20 mouse cellular contexts compared by ENCODE assay signal in genomic region chr15:89559202-89559731, GRCm38 (mm10). TPM values are rescaled to one million over a fixed set of nuclear protein-coding genes. Genes with fewer than 3 reads are reported as not detected.
DNase-seq lines count a peak whose midpoint lies in the region; ATAC-seq and TF ChIP-seq lines count a peak whose summit lies in the region.
"Had no signal": no experiment of that assay in that cellular context is flagged by ENCODE, and none has a peak within 500 bp of the region (broad histone marks: within the 10 kb centered on the region; RNA-seq: fewer than 3 reads in every experiment).

No protein-coding gene starts in this region.

- no peak overlapping the region for H3K4me3 ChIP-seq in hindbrain, embryonic 16.5 days (ENCODE audit: low read length)
- no peak overlapping the region for H3K4me3 ChIP-seq in hindbrain, embryonic 11.5 days (ENCODE audit: low read depth, low read length)
- H3K4me3 ChIP-seq in midbrain, embryonic 13.5 days (replicated peaks): no peak overlapping the region
- no peak overlapping the region for H3K4me3 ChIP-seq in midbrain, embryonic 16.5 days (ENCODE audit: low read depth, low read length)
- H3K4me3 ChIP-seq in stomach, postnatal 0 days (ENCODE audit: low read depth, low read length): no peak overlapping the region
- H3K4me3 ChIP-seq: erythroblast, embryonic 14.5 days; liver, embryonic 12.5 days; lung, embryonic 15.5 days had no signal

- no peak overlapping the region for H3K4me2 ChIP-seq in hindbrain, embryonic 16.5 days (ENCODE audit: low read length)
- no peak overlapping the region for H3K4me2 ChIP-seq in hindbrain, embryonic 11.5 days (replicated peaks; ENCODE audit: low read depth, low read length)
- H3K4me2 ChIP-seq in midbrain, embryonic 13.5 days (replicated peaks): no peak overlapping the region
- H3K4me2 ChIP-seq in midbrain, embryonic 16.5 days (ENCODE audit: low read length): no peak overlapping the region
- no peak overlapping the region for H3K4me2 ChIP-seq in stomach, postnatal 0 days (replicated peaks; ENCODE audit: low read depth)

- no peak for TF ChIP-seq CTCF in stomach, postnatal 0 days (IDR thresholded peaks at IDR 0.05; ENCODE audit: low read depth)

- peaks cover 8% of the 10 kb centered on the region for H3K27me3 ChIP-seq in hindbrain, embryonic 16.5 days (replicated peaks; ENCODE audit: control insufficient read depth, insufficient read depth, low read length)
- H3K27me3 ChIP-seq in hindbrain, embryonic 11.5 days (ENCODE audit: control insufficient read depth, insufficient read depth, low read length): peaks cover 34% of the 10 kb centered on the region
- H3K27me3 ChIP-seq in midbrain, embryonic 13.5 days: peaks cover 46% of the 10 kb centered on the region
- peaks cover 4% of the 10 kb centered on the region for H3K27me3 ChIP-seq in midbrain, embryonic 16.5 days (ENCODE audit: control insufficient read depth, insufficient read depth, low read depth, low read length)
- no peaks in the 10 kb centered on the region for H3K27me3 ChIP-seq in stomach, postnatal 0 days (ENCODE audit: control insufficient read depth, insufficient read depth, low read length)

- no peak for TF ChIP-seq EP300 in stomach, postnatal 0 days (optimal IDR thresholded peaks at IDR 0.05)

- no peaks in the 10 kb centered on the region for H3K36me3 ChIP-seq in hindbrain, embryonic 16.5 days (ENCODE audit: control insufficient read depth, insufficient read depth, low read length)
- no peaks in the 10 kb centered on the region for H3K36me3 ChIP-seq in hindbrain, embryonic 11.5 days (ENCODE audit: control insufficient read depth, insufficient read depth, low read length)
- H3K36me3 ChIP-seq in midbrain, embryonic 13.5 days: peaks cover 2% of the 10 kb centered on the region; the same call in 1 of the 2 replicates
- H3K36me3 ChIP-seq in midbrain, embryonic 16.5 days (ENCODE audit: control insufficient read depth, insufficient read depth, low read length): no peaks in the 10 kb centered on the region
- H3K36me3 ChIP-seq in stomach, postnatal 0 days (ENCODE audit: control insufficient read depth, insufficient read depth, low read length): no peaks in the 10 kb centered on the region
- H3K36me3 ChIP-seq: lung, embryonic 15.5 days had no signal

- peak; percentile 60 for DNase-seq in cerebellum, adult 9-11 months
- DNase-seq in cerebellum, adult 11 months: no peak
- no peak for DNase-seq in hindbrain, embryonic 11.5 days (ENCODE audit: low spot score)
- DNase-seq in stomach, postnatal 0 days (ENCODE audit: low spot score): no peak
- DNase-seq in adrenal gland, postnatal 36 days: no peak
- DNase-seq: adrenal gland, postnatal 10 days; B cell, adult 2 months; heart, postnatal 10 days; kidney, adult 18-20 months; kidney, postnatal 4 days; spleen, adult 18-20 months; thymus, adult 2 months had no signal

- WGBS in hindbrain, embryonic 16.5 days: 50% methylated on average over 10 of the region's 10 CpGs
- 37% methylated on average over 10 of the region's 10 CpGs for WGBS in hindbrain, embryonic 11.5 days
- WGBS in midbrain, embryonic 13.5 days: 34% methylated on average over 10 of the region's 10 CpGs
- WGBS in midbrain, embryonic 16.5 days: 36% methylated on average over 10 of the region's 10 CpGs
- WGBS in stomach, postnatal 0 days: 61% methylated on average over 10 of the region's 10 CpGs

- ATAC-seq in hindbrain, embryonic 16.5 days: 0 out of 2 replicates have a peak, but pooled peaks have one; percentile 24
- no peak for ATAC-seq in hindbrain, embryonic 11.5 days (ENCODE audit: low FRiP score)
- ATAC-seq in midbrain, embryonic 13.5 days: peak; percentile 22; the same call in 1 of the 2 replicates
- ATAC-seq in midbrain, embryonic 16.5 days: no peak
- ATAC-seq in stomach, postnatal 0 days (ENCODE audit: low FRiP score, low TSS enrichment): peak; percentile 39; the same call in 1 of the 2 replicates
- ATAC-seq: liver, embryonic 12.5 days had no signal

- H3K4me1 ChIP-seq in hindbrain, embryonic 16.5 days (ENCODE audit: control insufficient read depth, insufficient read depth, low read depth, low read length): peaks cover 8% of the 10 kb centered on the region
- H3K4me1 ChIP-seq in hindbrain, embryonic 11.5 days (replicated peaks; ENCODE audit: control insufficient read depth, insufficient read depth, low read length): peaks cover 11% of the 10 kb centered on the region; the same call in 1 of the 2 replicates
- peaks cover 25% of the 10 kb centered on the region for H3K4me1 ChIP-seq in midbrain, embryonic 13.5 days (replicated peaks)
- H3K4me1 ChIP-seq in midbrain, embryonic 16.5 days (ENCODE audit: control insufficient read depth, insufficient read depth, low read length): peaks cover 7% of the 10 kb centered on the region; the same call in 1 of the 2 replicates
- H3K4me1 ChIP-seq in stomach, postnatal 0 days (replicated peaks; ENCODE audit: control insufficient read depth, insufficient read depth): no peaks in the 10 kb centered on the region; the same call in 1 of the 2 replicates

- no peaks in the 10 kb centered on the region for H3K9me3 ChIP-seq in hindbrain, embryonic 16.5 days (ENCODE audit: control insufficient read depth, low read length)
- no peaks in the 10 kb centered on the region for H3K9me3 ChIP-seq in hindbrain, embryonic 11.5 days (ENCODE audit: control insufficient read depth, low read length)
- no peaks in the 10 kb centered on the region for H3K9me3 ChIP-seq in midbrain, embryonic 13.5 days
- no peaks in the 10 kb centered on the region for H3K9me3 ChIP-seq in midbrain, embryonic 16.5 days (replicated peaks; ENCODE audit: control insufficient read depth, low read length, poor library complexity, severe bottlenecking)
- no peaks in the 10 kb centered on the region for H3K9me3 ChIP-seq in stomach, postnatal 0 days (ENCODE audit: control insufficient read depth, low read length)
- H3K9me3 ChIP-seq: liver, embryonic 12.5 days; lung, embryonic 15.5 days had no signal

- no peak overlapping the region for H3K27ac ChIP-seq in hindbrain, embryonic 16.5 days (ENCODE audit: low read depth, low read length)
- H3K27ac ChIP-seq in hindbrain, embryonic 11.5 days (ENCODE audit: low read depth, low read length): no peak overlapping the region
- no peak overlapping the region for H3K27ac ChIP-seq in midbrain, embryonic 13.5 days
- no peak overlapping the region for H3K27ac ChIP-seq in midbrain, embryonic 16.5 days (ENCODE audit: low read length)
- H3K27ac ChIP-seq in stomach, postnatal 0 days (replicated peaks): no peak overlapping the region
- H3K27ac ChIP-seq: liver, embryonic 12.5 days; lung, embryonic 15.5 days had no signal

- no peak overlapping the region for H3K9ac ChIP-seq in hindbrain, embryonic 16.5 days (ENCODE audit: low read depth, low read length)
- no peak overlapping the region for H3K9ac ChIP-seq in hindbrain, embryonic 11.5 days (ENCODE audit: low read depth, low read length)
- no peak overlapping the region for H3K9ac ChIP-seq in midbrain, embryonic 13.5 days (replicated peaks)
- no peak overlapping the region for H3K9ac ChIP-seq in midbrain, embryonic 16.5 days (ENCODE audit: low read depth, low read length)
- no peak overlapping the region for H3K9ac ChIP-seq in stomach, postnatal 0 days (ENCODE audit: low read length)
- H3K9ac ChIP-seq: liver, embryonic 12.5 days; lung, embryonic 15.5 days had no signal

RNA-seq across cellular contexts. Expression of gene Acr, which starts 8.9 kb away (rescaled TPM):
- polyA plus RNA-seq in hindbrain, embryonic 16.5 days (2015; fragmentation: Nextera tagmentation; extraction: Ambion mirVana): 0.75 and 0.93 TPM in 2 replicates
- polyA plus RNA-seq in hindbrain, embryonic 11.5 days (2014; fragmentation: Nextera tagmentation; extraction: Ambion mirVana): 0.39 and 0.76 TPM in 2 replicates
- polyA plus RNA-seq in midbrain, embryonic 13.5 days (2015; fragmentation: Nextera tagmentation; extraction: Ambion mirVana): 2.5 and 2.6 TPM in 2 replicates
- polyA plus RNA-seq in midbrain, embryonic 16.5 days (2015; fragmentation: Nextera tagmentation; extraction: Ambion mirVana): 1.6 and 1.8 TPM in 2 replicates
- 0.08 TPM in 1 of 2 replicates, not detected in the other for polyA plus RNA-seq in stomach, postnatal 0 days (2015; fragmentation: Nextera tagmentation; extraction: Ambion mirVana)
- total RNA-seq in adrenal gland, postnatal 36 days (2021): not detected
- total RNA-seq: ES-E14 had no signal
- polyA plus RNA-seq: embryonic facial prominence, embryonic 11.5 days; erythroblast, embryonic 14.5 days; liver, embryonic 12.5 days had no signal

RNA-seq across cellular contexts. Expression of gene Rabl2, which starts 32.5 kb away (rescaled TPM):
- polyA plus RNA-seq in hindbrain, embryonic 16.5 days (2015; fragmentation: Nextera tagmentation; extraction: Ambion mirVana): 81.8 and 91.8 TPM in 2 replicates
- 85.3 and 91.0 TPM in 2 replicates for polyA plus RNA-seq in hindbrain, embryonic 11.5 days (2014; fragmentation: Nextera tagmentation; extraction: Ambion mirVana)
- polyA plus RNA-seq in midbrain, embryonic 13.5 days (2015; fragmentation: Nextera tagmentation; extraction: Ambion mirVana): 70.8 and 80.3 TPM in 2 replicates
- polyA plus RNA-seq in midbrain, embryonic 16.5 days (2015; fragmentation: Nextera tagmentation; extraction: Ambion mirVana): 82.1 and 95.5 TPM in 2 replicates
- polyA plus RNA-seq in stomach, postnatal 0 days (2015; fragmentation: Nextera tagmentation; extraction: Ambion mirVana): 13.4 and 14.2 TPM in 2 replicates
- 10 to 100 TPM in 1 of 2 experiments, 1 to 10 TPM in 1; 8.4 to 10.9 TPM for total RNA-seq in adrenal gland, postnatal 36 days (2021)

RNA-seq across cellular contexts. Expression of gene Shank3, which starts 59.8 kb away (rescaled TPM):
- polyA plus RNA-seq in hindbrain, embryonic 16.5 days (2015; fragmentation: Nextera tagmentation; extraction: Ambion mirVana): 7.7 and 8.4 TPM in 2 replicates
- 2.8 and 3.5 TPM in 2 replicates for polyA plus RNA-seq in hindbrain, embryonic 11.5 days (2014; fragmentation: Nextera tagmentation; extraction: Ambion mirVana)
- 13.3 and 14.8 TPM in 2 replicates for polyA plus RNA-seq in midbrain, embryonic 13.5 days (2015; fragmentation: Nextera tagmentation; extraction: Ambion mirVana)
- 12.0 and 16.7 TPM in 2 replicates for polyA plus RNA-seq in midbrain, embryonic 16.5 days (2015; fragmentation: Nextera tagmentation; extraction: Ambion mirVana)
- 0.35 and 0.40 TPM in 2 replicates for polyA plus RNA-seq in stomach, postnatal 0 days (2015; fragmentation: Nextera tagmentation; extraction: Ambion mirVana)
- 10 to 100 TPM; 30.7 to 51.0 TPM for total RNA-seq in adrenal gland, postnatal 36 days (2021)

Comparison
In these comparisons a context has a peak if more than half of its experiments do, and no peak if none do; other contexts are left out.
1. ATAC-seq: peak in hindbrain, embryonic 16.5 days (single experiment), midbrain, embryonic 13.5 days (single experiment) and stomach, postnatal 0 days (single experiment); none in hindbrain, embryonic 11.5 days (single experiment) and midbrain, embryonic 16.5 days (single experiment).